Mouse (Mus musculus) lung, adult 18-20 months (tissue): ENCODE results near the gene Lrrc57.
A peak's percentile ranks its signal among the peaks of the same experiment; 100 is the strongest.

Experiments used
- DNase-seq, 2 experiments: peaks; one replicate each; pipeline ENCODE4 v3.0.0; 2022; ENCODE audit warnings: mixed read lengths in 2 of 2

The Lrrc57 gene

DNA sequence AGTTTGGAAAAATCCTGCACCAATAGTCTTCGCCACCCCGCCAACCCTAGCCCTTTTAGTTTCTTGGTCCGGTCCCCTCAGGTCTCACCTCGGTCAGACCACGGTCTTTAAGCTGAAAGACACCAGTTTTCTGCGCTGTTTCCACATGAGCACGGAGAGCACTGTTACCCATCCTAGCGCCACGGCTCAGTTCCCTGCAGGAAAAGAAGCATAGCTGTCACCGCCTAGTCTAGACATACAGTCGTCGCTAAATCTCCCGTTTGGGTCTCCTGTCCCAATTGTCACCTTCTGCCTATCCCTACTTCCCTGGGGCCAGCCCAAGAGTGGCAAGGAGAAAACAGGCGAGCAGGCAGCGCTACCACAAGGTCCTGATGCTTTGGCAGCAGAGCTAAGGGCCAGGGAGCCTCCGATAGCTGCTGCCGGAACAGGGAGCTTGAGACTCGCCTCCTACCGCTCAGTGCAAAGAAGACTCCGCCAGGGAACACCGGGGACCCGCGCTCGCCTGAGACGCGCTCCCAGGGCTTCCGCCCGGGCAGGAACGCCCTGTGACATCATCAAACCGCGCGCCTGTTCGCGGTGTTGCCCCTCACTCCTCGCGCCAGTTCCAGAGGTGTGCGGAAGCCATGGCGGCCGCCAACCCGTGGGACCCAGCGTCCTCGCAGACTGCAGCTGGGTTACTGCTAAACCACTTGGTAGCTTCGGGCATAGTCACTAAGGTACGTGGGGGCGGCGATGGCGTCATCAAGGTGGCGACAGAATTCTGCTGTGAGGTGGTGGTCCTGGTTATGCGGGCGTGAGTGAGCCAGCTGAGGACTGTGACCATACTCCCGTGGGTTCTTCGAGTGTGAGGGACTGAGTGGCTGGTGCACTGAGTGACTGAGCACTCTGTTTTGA lies at the start of gene Lrrc57, which contains the start of gene Haus2:
Gene Lrrc57 (minus strand): TSS at position 691 of the 894 bp plus-strand sequence.
Gene Haus2 (plus strand): TSS at position 554 of the 894 bp plus-strand sequence.
- peak; percentile 88 to 92 for DNase-seq

DNA sequence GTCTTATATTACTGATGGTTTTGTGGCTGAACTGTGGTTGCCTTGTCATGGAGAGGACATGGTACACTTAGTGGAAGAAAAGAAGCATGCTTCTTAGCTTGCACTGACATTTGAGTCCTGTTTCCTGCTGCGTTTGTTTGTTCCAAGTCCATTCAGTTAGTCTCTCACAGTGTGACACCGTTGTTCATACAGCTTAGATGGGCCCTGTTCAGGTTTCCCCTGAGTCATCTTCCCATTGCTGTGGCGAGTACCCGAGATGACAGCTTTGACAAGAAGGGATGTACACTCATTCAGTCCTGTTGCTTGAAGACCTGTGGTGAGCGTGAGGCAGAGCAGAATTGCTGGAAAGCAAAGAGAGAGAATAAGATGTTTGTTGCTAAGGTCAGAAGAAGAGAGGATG lies 49.2 kb upstream of the Lrrc57 start:
- DNase-seq = no peak

DNA sequence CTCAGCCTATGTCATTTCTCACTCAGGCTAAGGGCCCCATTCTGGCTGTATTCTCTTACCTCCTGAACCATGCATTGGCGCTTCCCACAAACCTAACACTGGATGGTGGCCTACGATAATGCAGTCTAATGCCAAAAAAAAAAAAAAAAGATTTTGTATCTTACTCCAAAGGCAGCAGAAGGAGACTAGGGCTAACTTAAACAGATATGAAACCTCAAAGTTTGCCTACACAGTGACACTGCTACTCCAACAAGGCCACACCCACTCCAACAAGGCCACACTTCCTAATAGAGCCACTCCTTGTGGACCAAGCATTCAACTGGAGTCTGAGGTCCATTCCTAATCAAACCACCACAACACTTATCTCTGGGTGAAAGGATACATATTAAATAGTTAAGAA lies 47.4 kb upstream of the Lrrc57 start:
- DNase-seq = no peak

DNA sequence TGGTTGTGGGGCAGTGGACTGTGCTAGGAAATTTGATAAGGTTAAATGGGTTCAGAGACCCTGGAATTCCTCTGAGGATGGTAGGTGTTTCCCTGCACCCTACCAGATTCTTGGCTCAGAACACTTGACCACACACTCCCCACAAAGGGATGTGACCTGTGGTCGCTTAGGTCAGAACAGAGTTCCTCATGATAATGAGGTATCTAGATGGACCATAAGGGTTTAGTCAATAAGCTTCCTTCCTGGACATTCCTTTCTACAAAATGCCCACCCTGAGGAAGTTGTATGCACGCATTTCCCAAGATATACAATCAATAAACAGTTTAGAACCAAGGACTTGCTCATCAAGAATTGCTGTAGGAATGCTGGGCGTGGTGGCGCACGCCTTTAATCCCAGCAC lies 46.6 kb upstream of the Lrrc57 start:
- no peak for DNase-seq

DNA sequence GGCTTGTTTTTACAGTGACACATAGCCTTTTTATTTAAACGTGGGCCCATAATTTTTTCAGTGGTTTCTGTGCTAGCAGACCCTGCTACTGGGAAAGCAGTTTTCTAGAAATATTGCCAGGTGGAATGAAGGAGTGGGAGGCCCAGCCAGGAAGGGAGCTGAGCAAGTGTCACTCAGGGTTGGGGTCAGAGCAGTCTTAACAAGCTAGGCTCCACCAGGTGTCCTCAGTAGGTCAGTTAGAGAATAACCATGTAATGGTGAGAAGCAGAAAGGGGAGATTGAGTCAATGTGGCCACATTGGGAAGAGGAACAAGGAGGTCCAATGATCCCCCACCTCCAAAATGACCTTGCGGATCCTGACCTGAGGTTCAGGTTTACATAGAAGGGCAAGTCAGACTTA lies 45.4 kb upstream of the Lrrc57 start:
- no peak for DNase-seq

DNA sequence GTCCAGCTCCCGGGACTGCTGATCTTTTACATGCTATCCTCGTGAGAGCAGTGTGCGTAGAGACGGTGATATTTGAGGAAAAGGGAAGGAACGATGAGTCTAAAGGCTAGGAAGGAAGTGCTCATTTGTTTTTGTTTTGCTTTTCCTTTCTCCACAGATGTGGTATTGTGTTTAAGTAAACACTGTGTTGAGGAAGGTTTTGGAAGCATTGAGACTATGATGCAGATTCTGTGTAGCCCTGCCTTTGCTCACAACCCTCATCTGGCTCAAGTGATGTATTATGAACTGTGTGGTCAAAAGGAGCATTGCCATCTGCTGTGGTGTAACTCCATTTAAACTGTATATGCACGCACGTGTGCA lies 43.6 kb upstream of the Lrrc57 start:
- DNase-seq = no peak

DNA sequence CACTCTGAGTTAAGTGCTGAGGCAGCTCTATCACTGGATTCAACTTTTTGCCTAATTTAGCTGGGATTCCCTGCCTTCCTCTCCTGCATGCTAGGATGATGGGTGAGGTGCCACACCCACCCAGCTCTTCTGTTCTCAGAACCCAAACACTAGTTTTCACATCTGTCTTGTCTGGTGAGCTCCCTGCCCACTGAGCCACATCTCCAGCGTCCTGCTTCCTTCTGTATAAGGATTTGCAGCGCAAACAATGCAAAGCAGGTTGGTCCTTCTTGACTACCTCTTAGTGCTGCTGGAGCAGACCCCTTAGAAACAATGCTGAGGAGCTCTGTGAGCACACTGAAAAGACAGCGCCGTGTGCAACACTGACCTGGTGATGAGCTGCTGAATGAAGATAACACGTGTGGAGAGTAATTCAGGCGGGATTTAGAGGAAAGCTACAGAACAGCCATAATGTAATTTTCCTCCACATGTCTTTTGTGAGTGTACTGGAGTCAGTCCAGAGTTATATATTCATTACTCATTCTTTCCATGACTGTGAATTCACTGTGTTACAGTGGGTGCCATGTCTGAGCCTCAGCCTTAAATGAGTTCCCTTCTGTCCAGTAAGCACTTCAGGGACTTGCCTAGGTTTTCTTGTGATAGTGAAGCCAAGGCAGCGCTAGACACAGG lies 43.1 kb upstream of the Lrrc57 start:
- DNase-seq = no peak

DNA sequence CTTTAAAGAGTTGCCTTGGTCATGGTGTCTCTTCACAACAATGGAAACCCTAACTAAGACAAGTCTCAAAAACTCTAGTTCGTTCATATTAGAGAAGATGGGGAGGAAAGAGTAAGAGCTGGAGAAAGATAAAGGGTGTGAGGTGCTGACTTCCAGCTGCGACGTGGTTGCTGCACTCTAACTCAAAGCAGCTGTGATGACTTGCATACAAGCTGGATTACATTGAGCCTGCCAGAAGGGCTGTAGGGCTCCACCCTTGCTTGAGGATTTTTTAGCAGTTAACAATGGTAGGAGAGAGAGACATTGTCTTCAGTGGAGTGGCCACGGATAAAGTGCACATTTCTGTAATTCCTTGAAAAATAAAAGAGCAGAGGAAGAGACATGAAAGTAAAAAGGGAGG lies 37.5 kb upstream of the Lrrc57 start:
- DNase-seq = peak; percentile 45 to 65

DNA sequence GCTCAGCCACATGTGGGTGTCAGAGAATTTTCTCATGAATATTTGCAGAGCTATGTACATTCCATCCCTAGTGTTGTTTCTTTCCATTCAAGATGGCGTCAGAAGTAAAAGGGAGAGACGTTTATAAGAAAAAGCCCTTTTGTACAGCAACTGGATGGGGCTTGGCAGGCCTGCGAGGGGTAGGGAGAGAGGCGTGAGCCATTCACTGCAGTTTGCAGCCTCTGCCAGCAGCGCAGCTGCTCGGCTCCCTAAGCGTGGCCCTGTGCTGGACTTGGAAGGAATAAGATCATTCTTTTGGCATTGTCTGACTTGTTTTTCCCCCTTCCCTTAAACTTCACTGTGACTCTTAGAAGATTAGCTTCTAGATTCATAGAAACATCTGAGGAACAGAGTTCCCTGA lies 34.5 kb upstream of the Lrrc57 start:
- DNase-seq = peak; percentile 29 to 60

DNA sequence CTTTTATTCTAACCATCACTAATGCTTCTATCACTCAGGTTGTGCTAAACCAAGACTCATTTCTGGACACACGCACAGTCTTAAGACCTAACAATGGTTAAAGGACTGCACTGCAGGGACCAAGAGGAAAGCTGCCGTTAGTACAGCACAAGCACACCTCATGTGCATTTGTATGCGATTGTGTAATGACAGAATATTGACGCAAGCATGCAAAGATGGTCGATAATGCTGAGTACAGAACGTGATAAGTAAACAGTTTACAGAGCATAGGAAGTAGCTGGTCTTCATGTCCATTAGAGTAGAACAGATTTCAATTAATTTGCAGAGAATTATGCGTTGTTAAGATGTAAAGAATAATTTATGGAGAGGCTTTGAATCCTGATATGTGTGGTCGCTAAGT lies 31.5 kb upstream of the Lrrc57 start:
- DNase-seq = no peak

DNA sequence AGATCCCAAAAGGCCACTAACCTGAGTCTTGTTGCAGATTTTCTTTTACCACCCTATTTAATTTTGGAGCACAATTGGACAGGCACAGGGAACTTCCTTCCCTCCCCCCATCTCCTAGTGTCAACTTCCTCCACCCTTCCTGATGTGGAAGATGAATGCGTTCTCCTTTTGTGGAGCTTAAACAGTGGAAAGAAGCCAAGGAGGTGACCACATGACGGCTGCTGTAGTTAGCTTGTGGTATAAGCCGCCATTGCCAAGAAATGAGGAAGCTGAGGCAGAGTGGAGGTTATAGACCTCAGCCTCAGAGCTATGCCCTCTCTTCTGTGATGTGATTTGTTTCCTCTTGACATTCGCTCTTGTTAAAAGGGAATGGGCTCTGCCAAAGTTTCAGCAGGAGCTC lies 22.6 kb upstream of the Lrrc57 start:
- DNase-seq = peak; percentile 67 to 79

DNA sequence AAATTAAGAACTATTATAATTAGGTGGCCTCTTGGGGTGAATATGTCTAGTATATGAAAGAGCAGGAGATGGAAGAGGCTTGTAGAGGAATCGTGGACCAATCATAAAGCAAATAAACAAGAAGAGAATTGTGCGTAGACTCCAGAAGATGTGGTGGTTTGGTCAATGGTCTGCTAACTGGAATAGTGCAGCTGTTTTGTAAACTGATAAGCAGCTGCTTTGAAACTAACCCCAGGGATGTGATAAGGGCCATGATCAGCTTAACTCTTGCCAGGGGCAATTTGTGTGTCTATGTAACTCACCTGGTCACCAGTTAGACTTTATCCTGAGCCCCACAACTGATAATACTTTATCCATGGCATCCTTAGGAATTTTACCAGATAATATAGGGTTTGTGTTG lies 22.2 kb upstream of the Lrrc57 start:
- DNase-seq = no peak

DNA sequence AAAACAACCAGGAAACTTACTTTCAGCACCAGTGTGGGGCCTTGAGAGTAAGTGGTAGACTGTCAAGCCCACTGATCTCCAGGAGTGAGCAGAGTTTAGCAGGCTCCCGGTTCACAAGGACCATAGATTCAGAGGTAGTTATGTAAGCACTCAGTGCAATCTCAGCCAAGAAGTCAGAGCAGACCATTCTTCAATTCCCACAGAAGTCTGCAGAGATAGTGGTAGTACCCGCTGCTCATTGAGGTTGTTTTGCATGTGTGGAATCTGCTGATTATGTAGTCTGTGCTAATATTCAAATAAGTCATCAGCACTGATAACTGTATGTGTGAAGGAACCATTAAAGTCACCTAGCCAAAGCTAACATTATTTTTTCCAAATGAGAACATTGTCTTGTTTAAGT lies 21.3 kb upstream of the Lrrc57 start:
- DNase-seq = no peak

DNA sequence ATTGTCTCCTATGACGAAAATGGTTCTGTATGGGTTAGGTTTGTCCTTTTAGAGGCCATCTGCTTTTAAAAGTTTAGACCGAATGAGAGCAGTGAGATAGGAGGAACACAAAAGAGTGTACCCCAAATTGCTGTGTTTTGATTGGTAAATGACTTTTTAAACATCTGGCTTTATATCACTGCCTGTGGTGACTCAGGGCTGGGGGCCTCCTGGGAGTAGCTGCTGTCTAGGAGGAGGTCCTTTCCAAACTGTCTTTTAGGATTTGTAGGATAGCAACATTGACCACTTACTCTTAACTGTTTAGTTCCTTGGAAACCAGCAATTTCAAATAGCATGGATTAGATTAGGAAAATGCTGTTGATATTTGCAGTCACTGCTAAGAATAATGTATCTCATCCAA lies 20.9 kb upstream of the Lrrc57 start:
- DNase-seq = no peak

DNA sequence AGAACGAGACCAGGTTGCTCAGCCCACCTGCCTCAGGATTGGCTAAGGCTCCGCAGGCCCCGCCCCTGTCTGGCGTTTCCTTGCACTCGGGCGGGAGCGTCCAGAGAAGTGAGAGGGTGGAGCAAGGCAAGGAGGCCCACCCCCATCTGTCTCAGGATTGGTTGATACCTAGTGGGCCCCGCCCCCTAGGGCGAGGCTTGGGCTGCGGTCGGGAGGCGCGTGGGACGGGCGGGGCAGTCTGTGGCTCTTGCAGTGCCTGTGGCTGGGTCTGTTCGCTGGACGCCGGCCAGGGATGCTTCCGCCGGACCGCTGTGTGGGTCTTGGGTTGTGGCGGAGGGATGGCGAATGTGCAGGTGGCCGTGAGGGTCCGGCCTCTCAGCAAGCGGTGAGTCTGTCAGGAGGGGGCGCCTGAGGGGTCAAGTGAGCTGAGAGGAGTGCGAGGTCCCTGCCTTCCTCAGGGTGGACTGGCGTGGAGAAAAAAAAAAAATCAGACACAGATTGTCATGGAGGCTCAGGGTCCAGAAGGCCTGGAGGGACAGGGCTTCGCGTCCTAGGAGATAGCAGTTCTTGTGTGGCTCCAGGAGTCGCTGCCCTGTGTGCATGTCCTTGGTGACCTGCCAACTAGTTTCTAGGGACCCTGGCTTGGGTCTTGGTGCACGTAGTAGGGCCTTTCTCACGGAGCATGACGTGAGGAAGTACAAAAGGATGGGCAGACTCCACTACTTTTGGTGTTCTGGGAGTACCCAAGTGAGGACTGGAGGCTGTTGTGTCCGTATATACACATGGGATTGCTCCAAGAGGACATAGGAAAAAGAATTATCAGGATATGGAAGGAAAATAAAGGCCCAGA lies 19.8 kb upstream of the Lrrc57 start, which contains the start of gene Stard9:
Gene Stard9 (plus strand): TSS at position 236 of the 850 bp plus-strand sequence.
- peak; percentile 99 for DNase-seq

DNA sequence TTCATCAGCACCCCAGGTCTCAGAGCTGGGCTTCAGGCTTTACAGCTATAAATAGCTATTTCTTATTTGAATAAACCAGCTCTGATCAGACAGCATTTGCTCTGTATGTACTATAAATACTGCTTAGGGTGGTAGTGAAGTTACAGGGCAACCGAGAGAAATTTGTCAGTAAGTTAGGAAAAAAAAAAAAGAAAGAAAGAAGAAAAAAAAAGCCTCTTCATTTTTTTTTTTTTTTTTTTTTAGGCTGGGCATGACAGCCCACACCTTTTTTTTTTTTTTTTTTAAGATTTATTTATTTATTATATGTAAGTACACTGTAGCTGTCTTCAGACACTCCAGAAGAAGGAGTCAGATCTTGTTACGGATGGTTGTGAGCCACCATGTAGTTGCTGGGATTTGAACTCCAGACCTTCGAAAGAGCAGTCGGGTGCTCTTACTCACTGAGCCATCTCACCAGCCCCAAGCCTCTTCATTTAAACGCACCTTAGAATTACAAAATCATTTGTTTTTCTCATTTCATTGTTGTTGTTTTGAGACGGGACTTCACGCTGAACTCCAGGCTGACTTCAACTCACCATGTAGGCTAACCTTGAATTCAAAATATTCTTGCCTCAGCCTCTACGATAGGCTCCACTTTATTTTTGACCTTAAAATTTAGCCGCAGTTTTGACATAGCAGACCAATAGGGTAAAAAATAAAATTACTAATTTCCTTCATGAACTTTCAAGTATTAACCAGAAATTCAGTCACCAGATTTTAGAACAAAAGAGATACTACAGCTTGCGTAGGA lies 19.0 kb upstream of the Lrrc57 start:
- DNase-seq = no peak

DNA sequence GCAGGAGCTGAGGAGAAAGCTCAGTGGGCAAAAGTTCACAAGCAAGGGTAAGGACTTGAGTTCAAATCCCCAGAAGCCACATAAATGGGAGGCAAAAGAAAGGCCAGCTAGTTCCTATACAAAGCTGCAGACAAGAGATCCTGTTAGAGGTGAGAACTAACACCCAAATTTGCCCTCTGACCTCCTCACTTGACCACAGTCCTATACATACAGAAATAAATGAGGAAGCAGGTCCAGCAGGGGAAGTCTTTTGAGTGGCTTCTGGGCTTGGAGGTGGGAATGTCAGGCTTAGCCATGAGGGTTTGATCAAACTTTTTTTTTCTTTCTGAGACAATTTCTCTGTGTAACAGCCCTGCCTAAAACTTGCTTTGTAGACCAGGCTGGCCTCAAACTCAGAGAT lies 13.6 kb upstream of the Lrrc57 start:
- DNase-seq = no peak

DNA sequence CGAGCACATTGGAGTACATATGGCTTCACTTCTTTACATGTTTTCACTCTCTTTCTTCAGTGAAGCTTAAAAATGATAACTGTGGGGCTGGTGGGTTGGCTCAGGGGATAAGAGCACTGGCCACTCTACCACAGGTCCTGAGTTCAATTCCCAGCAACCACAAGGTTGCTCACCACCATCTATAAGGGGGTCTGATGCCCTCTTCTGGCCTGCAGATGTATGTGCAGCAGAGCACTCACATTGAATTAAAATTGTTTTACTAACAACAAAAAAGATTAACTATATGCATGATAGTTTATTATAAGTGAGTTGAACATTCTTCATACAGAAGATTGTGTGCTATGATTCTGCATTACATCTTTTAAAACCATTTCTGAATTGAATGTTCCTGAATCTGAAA lies 10.2 kb upstream of the Lrrc57 start:
- DNase-seq = no peak

DNA sequence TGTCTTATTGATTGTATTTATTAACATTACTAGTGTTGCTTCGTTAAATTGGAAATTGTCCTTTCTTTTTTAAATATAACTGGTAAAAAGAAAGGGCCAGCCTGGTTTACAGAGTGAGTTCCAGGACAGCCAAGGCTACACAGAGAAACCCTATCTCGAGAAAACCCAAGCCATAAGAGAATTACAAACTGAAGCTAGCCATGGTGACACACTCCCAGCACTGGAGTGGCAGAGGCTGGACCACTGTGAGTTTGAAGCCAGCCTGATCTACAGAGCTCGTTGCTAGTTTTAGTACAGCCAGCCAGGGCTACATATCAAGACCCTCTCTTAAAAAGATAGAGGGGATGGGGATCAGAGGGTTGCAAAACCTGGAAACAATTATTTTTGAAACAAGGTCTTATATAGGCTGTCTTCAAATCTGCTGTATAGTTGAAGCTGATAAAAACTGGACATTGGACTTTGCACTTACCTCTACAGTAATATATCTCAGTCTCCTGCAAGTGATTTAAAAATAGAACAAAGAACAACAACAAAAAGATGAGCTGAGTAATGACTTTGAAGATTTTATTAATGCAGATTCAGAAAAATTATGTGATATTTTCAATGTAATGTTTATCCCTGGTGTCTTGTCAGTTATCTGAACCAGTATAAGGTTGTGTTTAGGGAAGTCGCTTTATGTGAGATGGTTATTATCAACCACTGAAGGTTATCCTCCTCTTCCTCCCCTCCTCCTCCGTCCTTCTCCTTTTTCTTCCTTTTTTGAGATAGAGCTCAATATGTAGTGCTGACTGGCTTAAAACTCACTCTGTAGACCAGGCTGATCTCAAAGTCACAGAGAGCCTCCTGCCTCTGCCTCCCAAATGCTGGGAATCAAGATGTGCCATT lies 7.2 kb upstream of the Lrrc57 start:
- no peak for DNase-seq

DNA sequence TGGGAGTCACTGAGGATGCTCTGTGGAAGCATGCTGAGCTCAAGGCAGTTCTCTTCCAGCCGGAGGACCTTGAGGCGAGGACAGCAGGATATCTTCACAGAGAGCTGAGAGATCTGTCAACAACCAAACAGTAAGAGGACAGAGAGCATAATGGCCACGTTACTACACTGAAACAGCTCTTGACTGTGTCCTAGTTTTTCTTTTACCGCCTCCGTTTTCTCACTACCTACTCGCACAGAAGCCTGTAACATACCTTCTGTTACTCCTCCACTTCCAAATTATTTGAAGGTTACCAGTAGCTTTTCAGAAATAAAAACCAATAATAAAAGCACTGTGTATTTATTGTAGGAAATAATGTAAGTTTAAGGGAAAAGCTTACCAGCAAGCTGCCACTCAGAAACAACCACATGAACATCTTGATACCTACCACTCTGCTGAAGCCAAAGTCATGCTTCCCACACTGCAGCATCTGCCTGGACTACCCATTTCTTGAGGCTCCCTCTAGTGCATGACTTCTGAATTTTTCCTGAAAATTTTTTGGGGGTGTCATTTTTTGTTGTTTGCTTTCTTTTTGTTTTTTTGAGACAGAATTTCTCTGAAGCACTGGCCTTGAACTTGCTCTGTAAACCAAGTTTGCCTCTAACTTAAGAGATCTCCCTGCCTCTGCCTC lies 3.2 kb downstream of the Lrrc57 start:
- DNase-seq = no peak

DNA sequence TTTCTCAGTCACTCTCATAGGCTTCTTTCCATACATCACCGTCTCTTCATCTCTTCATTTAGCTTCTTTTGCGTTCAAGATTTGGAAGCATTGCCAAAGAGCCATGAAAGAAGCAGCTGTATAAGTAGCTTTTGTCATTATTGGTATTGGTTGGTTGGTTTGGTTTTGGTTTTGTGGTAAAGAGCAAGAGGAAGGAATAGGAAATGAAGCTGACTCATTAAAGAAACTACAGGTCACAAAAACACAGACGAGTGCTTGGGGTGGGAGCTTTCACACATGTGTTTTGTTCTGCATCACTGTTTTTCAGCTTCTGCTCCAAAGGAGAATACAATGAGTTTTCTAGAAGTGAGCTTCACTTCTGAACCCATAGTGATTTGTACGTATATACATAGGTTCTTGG lies 9.8 kb downstream of the Lrrc57 start:
- no peak for DNase-seq
